Mouse (Mus musculus): ENCODE measurements around the gene Adcyap1. TPM values are rescaled to one million over a fixed set of nuclear protein-coding genes. Genes with fewer than 3 reads are reported as not detected.

The Adcyap1 gene
- polyA plus RNA-seq, 1 experiment from 2014 or later, result 1.00 TPM

DNA sequence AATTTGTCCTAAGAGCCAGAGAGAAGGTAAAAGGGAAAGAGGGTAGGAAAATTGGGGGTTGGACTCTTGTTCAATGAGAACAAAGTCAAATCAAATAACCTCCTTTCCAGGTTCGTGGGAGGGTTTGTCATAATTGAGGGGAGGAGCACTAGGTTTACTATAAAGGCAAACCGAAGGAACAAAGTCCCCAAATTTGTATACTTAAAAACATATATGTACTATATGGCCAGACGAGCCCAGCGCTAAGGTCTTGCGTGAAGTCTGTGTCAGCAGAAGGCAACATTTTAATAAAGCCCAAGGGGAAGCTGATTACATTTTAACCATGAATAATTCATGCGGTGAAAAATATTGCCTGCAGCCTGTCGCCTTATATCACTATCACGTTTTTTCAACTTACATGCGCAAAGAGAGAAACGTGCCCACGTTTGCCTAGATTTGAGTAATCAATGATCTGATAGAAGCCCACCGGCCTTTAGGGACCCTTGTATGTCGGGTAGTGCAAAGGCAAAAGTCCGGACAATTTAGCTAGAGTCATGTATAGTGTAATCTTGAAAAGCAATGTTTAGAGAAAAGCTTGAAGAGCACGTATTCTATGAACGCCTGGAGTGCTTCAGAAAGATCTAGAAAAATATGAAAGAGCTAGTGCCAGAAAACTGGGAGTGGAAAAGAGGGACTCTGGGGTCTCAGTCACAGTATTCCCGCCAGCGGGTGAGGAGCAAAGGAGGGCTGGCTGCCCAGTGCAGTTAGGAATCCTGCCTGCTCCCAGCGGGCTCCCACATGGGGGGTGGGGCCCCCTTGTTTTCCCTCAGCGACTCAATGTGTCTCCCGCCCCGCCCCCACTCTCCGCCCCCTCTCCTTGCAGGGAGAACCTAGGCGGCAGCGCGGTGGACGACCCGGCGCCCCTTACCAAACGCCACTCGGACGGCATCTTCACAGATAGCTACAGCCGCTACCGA, 4.5 kb downstream of the Adcyap1 start:
- Histone ChIP-seq H3K36me3 (no peaks in the 10 kb centered on the region), H3K4me3 (peak overlapping the region; percentile 44), H3K27ac (no peak overlapping the region), H3K4me1 (peaks cover 35% of the 10 kb centered on the region), H3K9me3 (no peaks in the 10 kb centered on the region), H3K9ac (no peak overlapping the region), H3K27me3 (peaks cover 70% of the 10 kb centered on the region), H3K4me2 (peak overlapping the region; percentile 67)
- under 1% methylated on average over 34 of the region's 34 CpGs for WGBS
- no peak for ATAC-seq (ENCODE audit: insufficient number of reproducible peaks, insufficient read depth, low FRiP score, low TSS enrichment, low read depth)

DNA sequence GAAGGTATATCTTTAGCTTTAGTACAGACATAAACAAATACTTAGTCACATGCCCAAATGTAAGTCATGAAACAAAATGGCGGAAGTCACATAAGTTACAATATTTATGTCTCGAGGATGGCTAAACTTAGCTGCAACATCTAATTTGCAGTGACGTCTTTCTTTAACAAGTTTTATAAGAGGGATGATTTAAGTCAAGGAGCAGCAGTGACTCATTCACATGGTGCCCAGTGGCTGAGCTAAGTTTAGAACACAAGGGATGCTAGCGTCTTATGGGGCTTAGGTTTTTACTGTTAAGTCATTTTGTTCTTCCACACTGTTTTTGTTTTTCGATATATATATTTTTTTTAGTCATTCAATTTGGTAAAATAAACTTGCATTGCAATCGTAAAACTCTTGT, 19.0 kb downstream of the Adcyap1 start:
- Histone ChIP-seq H3K4me1 (no peaks in the 10 kb centered on the region), H3K27me3 (no peaks in the 10 kb centered on the region), H3K4me2 (no peak overlapping the region), H3K27ac (no peak overlapping the region), H3K36me3 (no peaks in the 10 kb centered on the region), H3K4me3 (no peak overlapping the region), H3K9ac (no peak overlapping the region), H3K9me3 (no peaks in the 10 kb centered on the region)
- no peak for ATAC-seq (ENCODE audit: insufficient number of reproducible peaks, insufficient read depth, low FRiP score, low TSS enrichment, low read depth)
- WGBS, result 85% methylated on average over 6 of the region's 6 CpGs

DNA sequence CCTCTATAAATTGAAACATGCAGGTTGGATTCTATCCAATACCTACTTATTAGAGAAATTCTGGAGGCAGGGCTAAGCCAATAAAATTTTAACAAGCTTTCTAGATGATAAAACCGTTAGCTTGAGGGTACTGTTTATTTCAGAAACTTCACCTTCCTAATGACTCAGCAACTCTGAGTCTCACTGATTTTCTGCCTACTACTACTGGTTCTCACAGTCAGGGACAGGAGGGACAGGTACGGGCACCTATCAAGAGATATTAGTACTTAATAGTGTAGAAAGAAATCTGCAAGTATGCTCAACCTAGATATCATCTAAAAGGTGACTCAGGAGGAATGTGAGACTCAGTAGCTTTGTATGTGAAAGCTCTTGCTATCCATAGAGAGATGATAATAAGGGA, 19.8 kb downstream of the Adcyap1 start:
- Histone ChIP-seq H3K4me3 (no peak overlapping the region), H3K36me3 (no peaks in the 10 kb centered on the region), H3K27me3 (no peaks in the 10 kb centered on the region), H3K9me3 (no peaks in the 10 kb centered on the region), H3K4me1 (no peaks in the 10 kb centered on the region), H3K9ac (no peak overlapping the region), H3K4me2 (no peak overlapping the region), H3K27ac (no peak overlapping the region)
- no peak for ATAC-seq (ENCODE audit: insufficient number of reproducible peaks, insufficient read depth, low FRiP score, low TSS enrichment, low read depth)
- WGBS, result 65% methylated on average over 2 of the region's 2 CpGs

DNA sequence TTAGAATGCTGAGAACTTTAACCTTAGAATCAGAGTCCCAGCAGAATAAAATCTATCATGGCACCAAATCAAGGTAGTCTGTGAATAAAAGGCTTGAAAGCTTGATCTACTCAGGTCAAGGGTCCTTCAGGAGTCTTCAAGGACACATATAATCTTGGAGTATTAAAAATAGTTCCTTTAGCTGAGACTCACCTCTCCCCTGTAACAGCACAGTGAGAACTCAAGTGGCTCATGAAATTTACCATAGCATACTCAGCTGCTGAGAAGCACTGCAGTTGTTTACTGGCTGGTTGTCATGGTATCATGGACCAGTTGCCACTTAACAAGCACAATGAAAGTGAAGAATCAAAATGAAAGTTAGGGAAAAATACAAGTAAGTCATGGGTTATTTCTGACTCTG, 38.5 kb downstream of the Adcyap1 start:
- no peak for ATAC-seq (ENCODE audit: insufficient number of reproducible peaks, insufficient read depth, low FRiP score, low TSS enrichment, low read depth)
- Histone ChIP-seq H3K9me3 (no peaks in the 10 kb centered on the region), H3K4me3 (no peak overlapping the region), H3K4me2 (no peak overlapping the region), H3K27me3 (no peaks in the 10 kb centered on the region), H3K9ac (no peak overlapping the region), H3K36me3 (no peaks in the 10 kb centered on the region), H3K4me1 (no peaks in the 10 kb centered on the region), H3K27ac (no peak overlapping the region)

Measured in embryonic facial prominence, embryonic 13.5 days (tissue).